7 mouse cellular contexts compared by ENCODE assay signal in the genomic region with DNA sequence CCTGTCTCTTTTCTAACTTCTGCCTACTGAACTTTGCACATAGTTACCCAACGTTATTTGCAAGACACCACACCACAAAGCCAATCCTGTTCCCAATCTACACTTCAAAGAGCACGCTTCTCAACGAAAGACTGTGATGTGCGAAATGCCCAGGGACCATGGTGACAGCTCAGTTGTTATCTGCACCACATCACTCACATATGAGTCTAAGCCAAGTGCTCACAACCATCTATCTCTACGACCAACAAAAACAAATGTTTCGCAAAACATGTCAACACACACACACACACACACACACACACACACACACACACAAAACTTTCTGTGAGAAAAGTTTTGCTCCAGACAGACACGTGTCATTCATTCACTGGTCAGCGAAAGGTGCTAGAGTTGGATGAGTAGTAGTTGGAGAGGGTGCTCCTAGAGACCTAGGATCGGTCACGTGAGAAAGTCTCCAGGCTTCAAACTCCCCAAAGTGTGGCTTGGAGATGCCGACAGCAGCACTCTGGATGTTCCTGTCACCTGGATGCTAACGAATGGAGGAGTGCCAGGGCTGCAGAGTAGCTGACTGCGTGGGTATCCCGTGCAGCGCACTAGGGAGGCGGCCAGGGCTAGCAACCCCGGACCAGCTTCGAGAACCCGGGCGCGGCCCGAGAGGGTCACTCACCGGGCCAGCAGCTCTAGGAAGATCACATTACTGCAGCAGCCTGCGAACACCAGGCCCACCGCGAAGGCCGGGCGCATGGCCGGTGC. TPM values are rescaled to one million over a fixed set of nuclear protein-coding genes. Genes with fewer than 3 reads are reported as not detected.
DNase-seq lines count a peak whose midpoint lies in the region; ATAC-seq lines count a peak whose summit lies in the region.

No protein-coding gene starts in this region.

- peaks cover 13% of the 10 kb centered on the region; the same call in 1 of the 2 replicates for H3K4me1 ChIP-seq in hindbrain, embryonic 14.5 days (replicated peaks; ENCODE audit: control insufficient read depth, insufficient read depth, low read length)
- H3K4me1 ChIP-seq in megakaryocyte, embryonic 14.5 days, result peaks cover 14% of the 10 kb centered on the region

- H3K9ac ChIP-seq in hindbrain, embryonic 14.5 days, result peak overlapping the region; percentile 73

- peak overlapping the region; percentile 78 for H3K4me3 ChIP-seq in hindbrain, embryonic 14.5 days (replicated peaks; ENCODE audit: low read length)
- H3K4me3 ChIP-seq in megakaryocyte, embryonic 14.5 days (replicated peaks), result peak overlapping the region; percentile 94

- H3K27me3 ChIP-seq in hindbrain, embryonic 14.5 days (ENCODE audit: control insufficient read depth, insufficient read depth, low read length), result no peaks in the 10 kb centered on the region
- peaks cover 2% of the 10 kb centered on the region for H3K27me3 ChIP-seq in megakaryocyte, embryonic 14.5 days (replicated peaks)

- peak overlapping the region; percentile 65 for H3K4me2 ChIP-seq in hindbrain, embryonic 14.5 days (replicated peaks)

- DNase-seq in ovary, adult 18-20 months (ENCODE audit: low spot score), result peak; percentile 8
- DNase-seq in ovary, postnatal 14 days (ENCODE audit: low spot score), result no peak
- DNase-seq in c-Kit-positive CD71-positive TER-119-positive erythroid progenitor cells, embryonic 14.5 days (ENCODE audit: low spot score), result peak; percentile 54
- DNase-seq in hindbrain, embryonic 14.5 days (ENCODE audit: low spot score), result no peak
- no peak for DNase-seq in layer of hippocampus, adult 11-12 months (ENCODE audit: low spot score)
- no peak for DNase-seq in left cerebral cortex, adult 9 months (ENCODE audit: low spot score in 2 of 2)

- H3K27ac ChIP-seq in hindbrain, embryonic 14.5 days, result peak overlapping the region; percentile 81

- no peaks in the 10 kb centered on the region for H3K36me3 ChIP-seq in hindbrain, embryonic 14.5 days (replicated peaks; ENCODE audit: control insufficient read depth, insufficient read depth)
- H3K36me3 ChIP-seq in megakaryocyte, embryonic 14.5 days (replicated peaks; ENCODE audit: low read length), result peaks cover 10% of the 10 kb centered on the region

- peak; percentile 85 for ATAC-seq in hindbrain, embryonic 14.5 days (ENCODE audit: low FRiP score)

- no peaks in the 10 kb centered on the region for H3K9me3 ChIP-seq in hindbrain, embryonic 14.5 days (ENCODE audit: control insufficient read depth, low read length)
- H3K9me3 ChIP-seq in megakaryocyte, embryonic 14.5 days, result peaks cover 10% of the 10 kb centered on the region; the same call in 1 of the 2 replicates

- 4% methylated on average over 29 of the region's 29 CpGs for WGBS in hindbrain, embryonic 14.5 days

RNA-seq across cellular contexts. Expression of gene Slc35b4, which starts 0.6 kb away (rescaled TPM):
- 46.5 and 51.0 TPM in 2 replicates for polyA plus RNA-seq in hindbrain, embryonic 14.5 days (2014; fragmentation: Nextera tagmentation; extraction: Ambion mirVana)
- polyA plus RNA-seq in megakaryocyte, embryonic 14.5 days (2012; ENCODE audit: insufficient read depth, low replicate concordance), result 0.79 and 2.1 TPM in 2 replicates

Comparison
In these comparisons a context has a peak if more than half of its experiments do, and no peak if none do; other contexts are left out.
1. DNase-seq: peak in ovary, adult 18-20 months (single experiment) and c-Kit-positive CD71-positive TER-119-positive erythroid progenitor cells, embryonic 14.5 days (single experiment); none in ovary, postnatal 14 days (single experiment), hindbrain, embryonic 14.5 days (single experiment), layer of hippocampus, adult 11-12 months (single experiment) and left cerebral cortex, adult 9 months (0 of 2).
2. RNA of gene Slc35b4, which starts 0.6 kb away (polyA plus RNA-seq): 46.5 to 51.0 TPM in hindbrain, embryonic 14.5 days; 0.79 to 2.1 TPM in megakaryocyte, embryonic 14.5 days; every median in the first group is over 10 times any median in the second.